Mouse (Mus musculus) ES-Bruce4 (cell line): Measurements from ENCODE around the gene Gm10160. TPM values are rescaled to one million over a fixed set of nuclear protein-coding genes. Genes with fewer than 3 reads are reported as not detected.

Experiments
- H3K27ac ChIP-seq: 2 replicates; pipeline ENCODE4 v1.5.1; 2012; ENCODE audit warnings: low read length, inconsistent platforms; ENCODE audit not compliant: insufficient read depth
- H3K27me3 ChIP-seq: 2 replicates; pipeline ENCODE4 v1.6.1; 2012; ENCODE audit warnings: mild to moderate bottlenecking, low read length, inconsistent platforms; ENCODE audit not compliant: control insufficient read depth, poor library complexity, insufficient read depth, severe bottlenecking
- H3K36me3 ChIP-seq: 2 replicates; pipeline ENCODE4 v1.6.1; 2012; ENCODE audit warnings: inconsistent platforms, mild to moderate bottlenecking, low read length, moderate library complexity; ENCODE audit not compliant: control insufficient read depth, poor library complexity, insufficient read depth, severe bottlenecking
- H3K4me1 ChIP-seq: one replicate; pipeline ENCODE4 v1.8.1; 2011; ENCODE audit warnings: low read length; ENCODE audit not compliant: control insufficient read depth, insufficient read depth
- H3K4me3 ChIP-seq: 2 replicates; pipeline ENCODE4 v1.5.1; 2011; ENCODE audit warnings: low read depth, mild to moderate bottlenecking, low read length
- H3K9ac ChIP-seq: 2 replicates; pipeline ENCODE4 v1.6.1; 2012; ENCODE audit warnings: low read depth, mild to moderate bottlenecking, inconsistent platforms; ENCODE audit not compliant: poor library complexity, severe bottlenecking
- H3K9me3 ChIP-seq: replicated peaks from 2 replicates; pipeline ENCODE4 v1.6.1; 2012; ENCODE audit warnings: mild to moderate bottlenecking, low read length, inconsistent platforms; ENCODE audit not compliant: control insufficient read depth, poor library complexity, insufficient read depth, severe bottlenecking
- CTCF ChIP-seq: IDR thresholded peaks from one replicate; pipeline ENCODE4 v1.8.1; 2011; ENCODE audit warnings: low read depth, low read length
- EP300 ChIP-seq: IDR thresholded peaks from 2 replicates; pipeline ENCODE4 v1.6.1; 2011; ENCODE audit warnings: low read depth, low read length; ENCODE audit not compliant: insufficient read depth
- POLR2A ChIP-seq: IDR thresholded peaks from one replicate; pipeline ENCODE4 v1.8.1; 2011; ENCODE audit warnings: low read length; ENCODE audit not compliant: insufficient read depth
- polyA plus RNA-seq: library from polyadenylated mRNA; stranded (reverse); fragments of >200 nt; gene quantifications from 2 replicates; pipeline ENCODE4 v1.2.4, GENCODE M21; 2011; ENCODE audit warnings: low read depth; ENCODE audit not compliant: missing spikeins, insufficient read depth, insufficient read length

Gm10160 gene
- polyA plus RNA-seq, 1 experiment, result not detected

- Histone ChIP-seq H3K4me3 (no peak overlapping the region), H3K36me3 (no peaks in the 10 kb centered on the region), H3K27me3 (peaks cover 6% of the 10 kb centered on the region), H3K27ac (no peak overlapping the region), H3K9ac (no peak overlapping the region), H3K4me1 (no peaks in the 10 kb centered on the region), H3K9me3 (no peaks in the 10 kb centered on the region)
- TF ChIP-seq POLR2A (no peak), CTCF (no peak), EP300 (no peak)
Observed at GRCm38 (mm10) chr7:81854568-81855307, 856 bp downstream of the Gm10160 start.

GRCm38 (mm10) chr7:81851706-81852105 lies 3.9 kb downstream of the Gm10160 start:
- Histone ChIP-seq H3K4me3 (no peak overlapping the region), H3K27me3 (no peaks in the 10 kb centered on the region), H3K9ac (no peak overlapping the region), H3K36me3 (no peaks in the 10 kb centered on the region), H3K4me1 (no peaks in the 10 kb centered on the region), H3K9me3 (no peaks in the 10 kb centered on the region), H3K27ac (no peak overlapping the region)
- no peak for TF ChIP-seq POLR2A
- TF ChIP-seq EP300, result no peak
- TF ChIP-seq CTCF, result no peak

- Histone ChIP-seq H3K4me1 (no peaks in the 10 kb centered on the region), H3K36me3 (no peaks in the 10 kb centered on the region), H3K27ac (no peak overlapping the region), H3K27me3 (no peaks in the 10 kb centered on the region), H3K9ac (no peak overlapping the region), H3K4me3 (no peak overlapping the region), H3K9me3 (no peaks in the 10 kb centered on the region)
- no peak for TF ChIP-seq EP300
- no peak for TF ChIP-seq POLR2A
- no peak for TF ChIP-seq CTCF
Observed at GRCm38 (mm10) chr7:81850171-81850570, 5.4 kb downstream of the Gm10160 start.

DNA sequence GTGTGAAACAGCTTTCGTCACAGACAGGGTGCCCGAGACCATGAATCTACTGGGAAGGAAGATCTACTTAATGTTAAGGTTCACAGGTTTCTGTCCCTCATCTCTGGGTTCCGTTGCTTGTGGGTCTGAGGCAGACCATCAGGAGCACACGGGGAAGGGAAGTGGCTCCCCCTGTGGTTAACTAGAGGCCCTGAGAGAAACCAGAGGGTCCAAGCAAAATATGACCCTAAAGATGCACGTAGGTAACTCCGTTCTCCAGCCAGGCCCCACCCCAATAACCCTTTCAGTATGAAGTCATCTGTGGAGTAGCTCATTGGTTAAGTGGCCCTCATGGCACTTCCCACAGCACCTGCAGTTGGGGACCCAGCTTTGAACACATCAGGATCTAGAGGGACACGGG lies 6.0 kb downstream of the Gm10160 start:
- no peak overlapping the region for H3K27ac ChIP-seq
- no peaks in the 10 kb centered on the region for H3K9me3 ChIP-seq
- no peaks in the 10 kb centered on the region for H3K36me3 ChIP-seq
- TF ChIP-seq POLR2A (no peak), EP300 (no peak), CTCF (no peak)
- H3K4me3 ChIP-seq, result no peak overlapping the region
- no peaks in the 10 kb centered on the region for H3K4me1 ChIP-seq
- no peak overlapping the region for H3K9ac ChIP-seq
- H3K27me3 ChIP-seq, result no peaks in the 10 kb centered on the region

DNA sequence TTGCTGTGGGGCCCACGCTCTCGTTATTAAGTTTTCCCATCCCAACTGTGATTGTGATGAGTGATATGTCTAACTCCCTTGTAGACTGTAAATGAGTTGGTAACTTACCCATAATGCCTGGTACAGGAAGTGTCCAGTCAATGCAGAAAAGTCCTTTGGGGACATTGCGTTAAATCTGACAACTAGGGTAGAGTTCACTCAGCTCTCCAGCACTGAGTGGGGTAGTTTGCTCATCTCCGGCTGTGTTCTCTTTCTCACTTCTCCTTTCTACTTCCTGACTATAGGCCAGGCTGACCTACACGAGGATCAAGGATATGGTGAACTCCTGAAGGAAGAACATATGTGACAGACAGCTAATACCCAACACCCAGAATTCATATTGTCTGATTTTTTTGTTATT lies 6.4 kb downstream of the Gm10160 start:
- TF ChIP-seq CTCF (no peak), EP300 (no peak), POLR2A (no peak)
- Histone ChIP-seq H3K27ac (no peak overlapping the region), H3K36me3 (no peaks in the 10 kb centered on the region), H3K9ac (no peak overlapping the region), H3K4me3 (no peak overlapping the region), H3K4me1 (no peaks in the 10 kb centered on the region), H3K27me3 (no peaks in the 10 kb centered on the region), H3K9me3 (no peaks in the 10 kb centered on the region)

DNA sequence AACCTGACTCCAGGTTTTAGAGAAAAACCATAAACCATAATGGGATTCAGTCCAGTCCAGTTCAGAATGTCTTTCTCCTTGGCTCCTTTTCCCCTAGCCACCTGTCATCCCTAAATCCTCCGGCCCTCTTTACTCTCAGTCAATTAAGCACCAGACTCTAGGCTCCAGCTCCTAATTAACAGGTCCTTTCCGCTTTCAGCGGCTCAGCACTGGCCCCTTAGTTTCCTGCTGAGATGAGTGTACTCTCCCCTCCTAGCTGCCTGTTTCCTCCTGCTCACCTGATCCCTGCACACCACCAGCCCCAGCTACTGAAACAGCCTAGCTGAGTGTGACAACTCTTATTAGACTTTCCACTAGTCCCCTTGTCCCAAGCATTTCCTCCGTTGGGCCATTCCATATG lies 7.8 kb downstream of the Gm10160 start:
- H3K27ac ChIP-seq, result no peak overlapping the region
- H3K9ac ChIP-seq, result no peak overlapping the region
- no peak overlapping the region for H3K4me3 ChIP-seq
- H3K36me3 ChIP-seq, result no peaks in the 10 kb centered on the region
- no peaks in the 10 kb centered on the region for H3K4me1 ChIP-seq
- TF ChIP-seq POLR2A (no peak), EP300 (no peak), CTCF (no peak)
- no peaks in the 10 kb centered on the region for H3K9me3 ChIP-seq
- H3K27me3 ChIP-seq, result no peaks in the 10 kb centered on the region
